Mouse (Mus musculus) ES-E14 (cell line): ENCODE measurements around the gene Nrn1. TPM values are rescaled to one million over a fixed set of nuclear protein-coding genes. Genes with fewer than 3 reads are reported as not detected.

Experiments
- DNase-seq: peaks from one replicate; pipeline ENCODE4 v3.0.0-alpha.2; 2013; ENCODE audit warnings: low read depth, low spot score
- H3K27ac ChIP-seq: 2 replicates; pipeline ENCODE4 v1.5.1; 2012; ENCODE audit warnings: low read depth, mild to moderate bottlenecking, low read length, moderate library complexity, mixed read lengths; ENCODE audit not compliant: poor library complexity, insufficient read depth, severe bottlenecking
- H3K36me3 ChIP-seq: 2 replicates; pipeline ENCODE4 v1.6.1; 2012; ENCODE audit warnings: mild to moderate bottlenecking, low read length, moderate library complexity, mixed read lengths; ENCODE audit not compliant: control insufficient read depth, poor library complexity, insufficient read depth, severe bottlenecking
- H3K4me1 ChIP-seq, 2 experiments: fragments of 150-350 bp in 1 of 2; sonication (generic) in 1 of 2; 2 replicates each; pipeline ENCODE4 v1.6.1; 2012; ENCODE audit warnings: low read length in 2 of 2, mild to moderate bottlenecking in 1 of 2, mixed read lengths in 1 of 2; ENCODE audit not compliant: control insufficient read depth in 2 of 2, insufficient read depth in 2 of 2, poor library complexity in 1 of 2
- H3K4me3 ChIP-seq, 2 experiments: fragments of 150-350 bp in 1 of 2; sonication (generic) in 1 of 2; 2 replicates each; pipeline ENCODE4 v1.5.1; 2012; ENCODE audit warnings: low read length in 2 of 2, low read depth in 1 of 2, mild to moderate bottlenecking in 1 of 2, mixed read lengths in 1 of 2; ENCODE audit not compliant: insufficient read depth in 1 of 2, poor library complexity in 1 of 2, severe bottlenecking in 1 of 2
- H3K9ac ChIP-seq: 2 replicates; pipeline ENCODE4 v1.6.1; 2012; ENCODE audit warnings: low read depth, mild to moderate bottlenecking, low read length, mixed read lengths; ENCODE audit not compliant: poor library complexity, insufficient read depth, severe bottlenecking
- H3K9me3 ChIP-seq: fragments of 150-350 bp; sonication (generic); 2 replicates; pipeline ENCODE4 v1.6.1; 2012; ENCODE audit warnings: low read depth, mild to moderate bottlenecking, low read length; ENCODE audit not compliant: control insufficient read depth, insufficient read depth
- CHD2 ChIP-seq: IDR thresholded peaks from 2 replicates; pipeline ENCODE4 v1.6.1; 2014; ENCODE audit warnings: mild to moderate bottlenecking, low read depth, low read length, inconsistent platforms
- HCFC1 ChIP-seq: IDR thresholded peaks from 2 replicates; pipeline ENCODE4 v1.6.1; 2012; ENCODE audit warnings: low read length, inconsistent platforms, borderline replicate concordance; ENCODE audit not compliant: insufficient read depth
- MAFK ChIP-seq: IDR thresholded peaks from 2 replicates; pipeline ENCODE4 v1.6.1; 2014; ENCODE audit warnings: mild to moderate bottlenecking, low read depth, low read length, inconsistent platforms; ENCODE audit not compliant: insufficient read depth
- ZC3H11A ChIP-seq: IDR thresholded peaks from 2 replicates; pipeline ENCODE4 v1.6.1; 2012; ENCODE audit warnings: low read depth, mild to moderate bottlenecking, inconsistent platforms, low read length, borderline replicate concordance
- ZNF384 ChIP-seq: IDR thresholded peaks from 2 replicates; pipeline ENCODE4 v1.6.1; 2012; ENCODE audit warnings: low read depth, low read length, inconsistent platforms
- in situ Hi-C, 2 experiments: fragments of 600-800 bp; cut with MboI; formaldehyde crosslinking; loops; one replicate each; pipeline ENCODE4 v1.15.1; 2025; ENCODE audit warnings: low sequenced_read_pairs in 2 of 2, inconsistent platforms in 1 of 2; ENCODE audit not compliant: unreplicated experiment in 2 of 2
- total RNA-seq: library from RNA; depleted of rRNA; stranded (reverse); fragments of 300-350 nt; gene quantifications from 2 replicates; pipeline ENCODE4 v1.2.3, GENCODE M21; 2012

The Nrn1 gene
- total RNA-seq, 1 experiment, result 0.27 TPM

DNA sequence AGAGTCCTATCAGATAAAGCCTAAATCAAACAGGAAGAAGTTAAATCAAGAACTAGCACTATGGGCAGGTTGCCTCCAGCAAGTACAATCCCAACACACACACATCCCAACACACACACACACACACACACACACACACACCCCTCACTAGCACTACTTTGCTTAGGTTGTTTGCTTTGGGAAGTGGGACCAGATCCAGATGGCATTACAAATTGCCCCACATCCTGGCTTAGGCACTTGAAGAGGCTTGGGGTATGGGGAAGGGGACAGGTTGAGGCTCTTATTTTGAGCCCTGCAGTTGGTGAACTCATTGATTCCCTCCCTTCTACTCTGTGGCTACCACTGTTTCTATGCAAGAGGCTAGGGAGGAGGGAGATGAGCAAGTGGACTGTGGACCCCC, 12.6 kb downstream of the Nrn1 start:
- H3K4me1 ChIP-seq, result peaks cover 0 to 3% of the 10 kb centered on the region in 2 experiments; a peak in 1 of 4 replicates
- H3K4me3 ChIP-seq, result no peak overlapping the region
- no peak overlapping the region for H3K9ac ChIP-seq
- in situ Hi-C loops, result no loop called here
- DNase-seq, result no peak
- no peak for TF ChIP-seq ZNF384
- no peak for TF ChIP-seq CHD2
- no peak for TF ChIP-seq HCFC1
- TF ChIP-seq MAFK, result no peak
- TF ChIP-seq ZC3H11A, result no peak
- no peaks in the 10 kb centered on the region for H3K9me3 ChIP-seq
- no peaks in the 10 kb centered on the region for H3K36me3 ChIP-seq
- H3K27ac ChIP-seq, result no peak overlapping the region

DNA sequence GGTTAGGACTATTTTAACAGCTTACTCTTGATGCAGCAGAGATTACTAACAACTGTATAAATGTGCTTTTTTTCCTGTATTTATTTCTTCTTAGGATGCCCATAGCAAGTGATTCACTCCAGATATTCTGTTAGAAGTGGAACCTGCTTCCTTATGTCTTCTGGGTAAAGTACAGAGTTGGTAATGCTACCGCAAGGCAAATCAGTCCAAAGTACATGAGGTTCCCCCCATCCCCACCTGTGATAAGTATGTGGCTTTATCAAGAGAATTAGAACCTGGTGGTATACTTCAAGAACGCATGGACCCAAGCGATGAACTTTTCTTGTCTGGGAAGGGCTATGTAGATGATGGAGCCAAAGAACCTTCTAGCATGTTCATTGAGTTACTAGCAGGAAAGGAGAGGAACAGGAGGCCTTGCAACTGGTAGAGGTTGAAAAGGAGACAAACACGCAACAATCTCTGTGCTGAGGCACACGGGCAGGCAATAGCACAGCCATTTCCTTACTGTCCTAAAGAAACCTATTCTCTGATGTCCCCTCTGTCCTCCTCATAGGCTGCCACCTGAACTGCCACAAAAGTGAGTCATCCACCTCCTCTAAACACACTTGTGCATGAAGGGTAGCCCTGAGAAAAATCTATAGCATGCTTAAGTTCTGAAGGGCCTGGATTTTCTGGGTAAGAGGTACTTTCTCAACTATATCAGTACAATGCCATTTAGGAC, 14.5 kb downstream of the Nrn1 start:
- Histone ChIP-seq H3K9ac (no peak overlapping the region), H3K9me3 (no peaks in the 10 kb centered on the region), H3K36me3 (no peaks in the 10 kb centered on the region), H3K4me1 (no peaks in the 10 kb centered on the region), H3K27ac (no peak overlapping the region), H3K4me3 (no peak overlapping the region)
- DNase-seq, result no peak
- no peak for TF ChIP-seq ZNF384
- in situ Hi-C loops, result no loop called here

DNA sequence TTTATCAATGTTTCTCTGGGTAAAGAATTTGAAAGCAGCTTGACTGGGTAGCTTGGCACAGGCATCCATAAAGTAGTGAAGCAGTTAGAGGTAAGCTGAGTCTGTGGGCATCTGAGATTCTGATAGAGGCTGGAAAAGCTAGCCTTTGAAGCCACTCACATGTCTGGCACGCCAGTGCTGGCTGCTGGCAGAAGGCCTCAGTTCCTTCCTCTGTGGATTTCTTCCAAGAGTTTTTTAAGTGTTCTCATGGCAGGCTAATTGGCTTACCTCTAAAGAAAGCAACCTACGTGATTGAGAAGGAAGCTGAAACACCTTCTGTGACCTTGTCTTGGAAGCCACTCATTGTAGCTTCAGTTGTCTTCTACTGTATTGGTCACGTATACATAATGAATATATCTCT, 17.6 kb downstream of the Nrn1 start:
- H3K4me3 ChIP-seq, result no peak overlapping the region
- in situ Hi-C loops, result no loop called here
- H3K9ac ChIP-seq, result no peak overlapping the region
- no peak for DNase-seq
- H3K9me3 ChIP-seq, result no peaks in the 10 kb centered on the region
- TF ChIP-seq CHD2, result no peak
- TF ChIP-seq MAFK, result no peak
- no peak for TF ChIP-seq HCFC1
- no peak for TF ChIP-seq ZC3H11A
- no peak for TF ChIP-seq ZNF384
- no peaks in the 10 kb centered on the region for H3K4me1 ChIP-seq
- H3K36me3 ChIP-seq, result no peaks in the 10 kb centered on the region
- H3K27ac ChIP-seq, result no peak overlapping the region

DNA sequence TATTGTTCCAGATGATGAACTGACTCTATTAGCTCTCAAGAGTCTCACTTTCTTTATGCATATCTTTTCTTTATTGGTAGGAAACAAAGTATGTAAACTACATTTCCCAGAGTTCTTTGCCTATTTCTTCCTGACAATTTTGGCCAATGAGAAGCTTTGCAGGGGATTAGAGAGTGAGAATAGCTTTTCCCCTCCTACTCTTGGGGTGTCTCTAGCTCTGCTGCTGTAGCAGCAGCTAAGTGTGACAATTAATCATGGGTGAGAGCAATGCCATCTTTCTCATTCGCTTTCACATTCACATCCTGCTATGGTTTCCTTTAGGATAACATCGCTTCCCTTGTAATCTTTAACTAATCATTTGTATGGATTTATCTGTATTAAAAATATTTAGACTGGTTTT, 18.2 kb downstream of the Nrn1 start:
- no peaks in the 10 kb centered on the region for H3K36me3 ChIP-seq
- H3K4me3 ChIP-seq, result no peak overlapping the region
- H3K9me3 ChIP-seq, result no peaks in the 10 kb centered on the region
- H3K27ac ChIP-seq, result no peak overlapping the region
- no peak overlapping the region; the same call in 1 of the 2 replicates for H3K9ac ChIP-seq
- no peak for DNase-seq
- in situ Hi-C loops, result no loop called here
- no peaks in the 10 kb centered on the region for H3K4me1 ChIP-seq
- TF ChIP-seq HCFC1 (no peak), CHD2 (no peak)

DNA sequence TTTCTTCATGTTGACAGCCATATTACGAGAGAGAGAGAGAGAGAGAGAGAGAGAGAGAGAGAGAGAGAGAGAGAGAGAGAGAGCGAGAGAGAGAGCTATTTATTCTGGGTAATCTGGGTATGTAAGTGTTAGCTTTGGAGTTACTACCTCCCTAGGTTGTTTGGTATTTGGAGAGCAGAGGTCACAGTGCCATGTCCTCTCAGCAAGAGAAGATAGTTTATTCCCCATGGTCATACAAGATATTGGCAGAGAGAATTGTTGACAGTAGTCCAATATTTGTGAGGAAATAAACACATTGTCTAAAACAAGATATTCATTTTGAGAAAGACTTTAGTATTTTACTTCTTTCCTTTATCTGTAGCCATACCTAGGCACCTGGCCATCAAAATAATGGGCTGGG, 20.8 kb downstream of the Nrn1 start:
- Histone ChIP-seq H3K36me3 (no peaks in the 10 kb centered on the region), H3K9ac (no peak overlapping the region), H3K9me3 (no peaks in the 10 kb centered on the region), H3K4me3 (no peak overlapping the region), H3K27ac (no peak overlapping the region), H3K4me1 (no peaks in the 10 kb centered on the region)
- in situ Hi-C loops, result no loop called here
- no peak for DNase-seq
- TF ChIP-seq MAFK (no peak), HCFC1 (no peak), ZC3H11A (no peak), ZNF384 (no peak), CHD2 (no peak)
